Mouse (Mus musculus) urinary bladder, postnatal 10 days (tissue): ENCODE data around the gene Fam241a.

Experiments used
- DNase-seq: peaks from one replicate; pipeline ENCODE4 v3.0.0; 2022; ENCODE audit warnings: low spot score

The Fam241a gene

DNA sequence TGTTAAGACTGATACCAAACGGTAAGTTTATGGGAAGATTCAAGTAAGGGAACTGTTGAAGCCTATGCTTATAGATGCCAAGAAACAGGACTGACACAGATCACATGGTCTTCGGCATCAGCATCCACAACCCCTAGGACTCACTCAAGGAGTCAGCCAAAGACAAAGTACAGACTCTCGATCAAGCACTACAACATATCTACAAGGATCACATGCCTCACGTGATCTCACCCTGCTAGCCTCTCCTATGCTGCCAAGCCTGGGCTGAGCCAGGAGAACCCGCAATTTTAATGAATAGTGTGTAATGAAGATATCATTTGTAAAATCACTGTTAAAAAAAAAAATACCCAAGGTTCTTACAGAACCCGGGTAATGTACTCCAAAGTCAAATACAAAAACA, 60.5 kb downstream of the Fam241a start:
- no peak for DNase-seq

DNA sequence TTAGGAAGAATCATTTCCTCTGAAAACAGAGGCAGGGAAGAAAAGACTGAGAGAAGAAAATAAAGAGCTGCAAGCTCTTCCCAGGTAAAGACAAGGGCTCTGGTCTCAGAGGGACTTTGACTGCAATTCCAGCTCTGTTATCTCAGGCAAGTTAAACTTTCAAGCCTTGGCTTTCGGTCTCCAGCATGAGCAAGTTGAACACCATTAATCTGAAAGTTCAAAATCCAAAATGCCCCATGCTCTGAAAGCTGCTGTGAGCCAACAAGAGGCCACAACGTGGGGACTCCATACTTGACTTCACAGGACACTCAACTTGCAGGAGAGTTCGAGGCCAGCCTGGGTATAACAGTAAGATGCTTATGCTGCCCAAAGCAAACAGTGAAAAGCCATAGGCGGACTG, 62.1 kb downstream of the Fam241a start:
- no peak for DNase-seq

DNA sequence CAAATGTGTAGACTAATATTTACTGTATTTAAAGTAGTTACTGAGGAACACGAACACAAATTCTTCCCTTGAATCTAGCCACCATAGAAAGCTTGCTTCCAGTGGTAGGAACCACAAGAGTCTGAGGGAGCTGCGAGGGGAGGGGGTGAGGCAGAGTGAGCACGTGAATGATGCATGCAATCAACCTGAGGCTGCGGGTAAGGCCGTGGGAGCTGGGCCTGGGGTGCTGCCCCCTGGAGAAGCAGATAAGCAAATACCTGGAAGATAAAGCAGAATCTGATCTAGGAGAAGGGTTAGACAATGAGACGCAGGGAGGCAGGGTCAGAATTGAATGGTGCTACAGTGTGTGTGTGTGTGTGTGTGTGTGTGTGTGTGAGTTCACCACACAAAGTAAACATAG, 65.0 kb downstream of the Fam241a start:
- DNase-seq, result no peak

DNA sequence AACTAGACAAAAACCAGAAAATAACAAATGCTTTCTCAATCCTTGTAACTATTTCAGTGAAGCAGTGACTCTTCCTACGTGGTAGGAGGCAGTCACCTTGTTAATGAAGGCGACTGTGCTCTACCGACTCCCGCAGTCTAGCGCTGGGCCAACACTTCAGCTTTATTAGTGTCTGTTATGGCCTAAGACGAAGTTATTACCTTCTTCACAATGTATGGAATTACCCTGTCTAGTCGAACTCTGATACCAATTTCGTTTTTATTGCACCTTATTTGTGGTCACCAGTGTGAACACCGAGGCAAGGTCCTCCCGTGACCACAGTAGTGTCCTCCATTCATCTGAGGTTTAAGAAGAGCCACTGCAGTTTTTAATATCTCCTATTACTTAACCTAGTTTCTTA, 65.9 kb downstream of the Fam241a start:
- DNase-seq, result no peak

DNA sequence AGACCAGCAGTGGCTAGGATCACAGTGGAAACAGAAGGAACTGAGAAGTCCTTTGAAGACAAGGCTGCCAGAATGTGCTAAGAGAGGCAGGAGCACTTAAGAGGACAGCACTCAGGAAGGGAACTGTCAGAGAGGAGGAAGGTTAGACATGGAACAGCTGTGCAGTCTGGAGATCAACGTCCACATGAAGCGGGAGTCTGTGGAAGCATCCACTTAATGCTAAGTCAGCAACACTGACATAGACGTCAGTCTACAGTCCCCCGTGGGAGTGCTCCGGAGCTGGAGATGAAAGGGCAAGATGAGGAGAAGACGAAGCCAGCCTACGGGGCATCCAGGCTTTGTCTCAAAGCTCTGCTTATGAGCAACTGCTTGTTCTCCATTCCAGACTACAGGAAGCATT, 69.0 kb downstream of the Fam241a start:
- no peak for DNase-seq

DNA sequence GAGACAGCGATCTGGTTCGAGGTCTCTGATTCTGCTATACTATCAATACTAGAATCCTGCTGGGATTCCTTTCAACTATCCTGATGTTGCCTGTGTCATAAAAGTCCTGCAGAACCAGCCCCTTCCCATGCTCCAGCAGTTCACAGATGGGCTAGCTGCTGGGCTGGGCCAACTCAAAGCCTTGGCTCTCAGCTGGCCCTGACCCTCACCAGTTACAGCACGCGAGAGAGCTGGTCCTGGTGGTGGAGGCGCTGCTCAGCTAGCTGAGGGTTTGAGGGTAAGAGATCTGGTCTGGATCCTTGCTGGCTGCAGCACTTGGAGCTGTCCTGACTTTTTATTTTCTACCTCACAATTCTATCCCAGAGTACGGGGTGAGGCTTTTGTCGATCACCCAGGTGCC, 69.6 kb downstream of the Fam241a start:
- DNase-seq, result no peak

DNA sequence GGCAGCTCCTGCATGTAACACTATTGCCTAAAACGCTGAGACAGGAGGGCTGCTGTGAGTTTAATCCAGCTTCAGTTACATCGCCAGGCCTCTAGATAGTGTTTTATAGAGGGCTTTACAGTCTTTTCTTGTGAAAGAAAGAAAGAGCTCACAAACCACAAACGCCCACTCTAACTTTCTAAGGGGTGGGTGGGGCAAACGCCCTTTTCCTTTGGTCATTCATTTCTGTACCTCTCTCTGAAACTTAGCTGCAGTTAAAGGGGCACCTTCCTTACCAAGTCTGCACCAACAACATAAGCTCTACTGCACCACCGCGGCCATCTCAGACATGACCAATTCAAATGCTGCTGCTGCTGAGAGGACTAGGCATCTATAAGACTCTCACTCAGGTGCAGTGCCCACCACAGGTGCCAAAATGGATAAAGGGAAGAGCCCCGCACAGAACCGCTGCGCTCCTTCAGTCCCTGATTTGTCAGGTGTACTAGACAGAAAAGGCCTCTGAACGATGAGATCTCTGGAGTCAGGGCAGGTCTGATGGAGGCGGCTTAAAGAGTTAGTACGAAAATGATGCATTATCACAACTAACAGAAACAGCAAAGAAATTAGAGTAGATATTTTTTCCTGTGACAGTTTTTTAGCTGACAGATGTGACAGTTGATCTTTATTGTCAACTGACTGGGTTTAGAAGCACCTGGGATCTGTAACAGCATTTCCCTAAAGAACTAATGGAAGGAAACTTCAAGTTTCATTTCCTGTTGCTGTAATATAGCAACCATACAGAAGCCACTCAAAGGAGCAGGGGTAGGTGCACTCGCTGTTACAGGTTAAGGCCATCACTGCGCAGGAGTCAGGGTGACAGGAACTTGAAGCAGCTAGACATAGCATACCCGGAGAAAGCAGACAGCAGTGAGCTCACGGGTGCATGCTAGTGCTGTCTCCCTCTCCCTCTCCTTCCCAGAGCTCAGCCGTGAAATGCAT, 71.9 kb downstream of the Fam241a start:
- no peak for DNase-seq

DNA sequence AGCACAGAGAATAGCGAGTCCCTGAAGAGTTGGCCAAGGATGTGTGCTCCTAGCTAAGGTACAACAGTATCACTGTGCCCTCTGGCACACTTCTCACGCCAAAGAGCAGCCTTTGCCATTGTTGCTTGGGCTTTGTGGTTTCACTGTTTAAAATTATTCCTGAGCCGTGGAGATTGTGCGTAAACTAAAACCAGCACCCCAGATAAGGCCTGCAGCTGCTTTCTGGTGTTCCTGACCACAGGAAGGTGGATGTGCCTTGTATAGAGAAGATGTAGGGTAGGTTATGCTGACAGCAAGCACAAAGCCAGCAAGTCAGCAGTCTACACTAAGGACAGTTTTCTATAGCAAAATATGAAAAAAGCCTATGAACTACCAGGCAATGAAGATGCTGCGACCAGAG, 74.9 kb downstream of the Fam241a start:
- no peak for DNase-seq

DNA sequence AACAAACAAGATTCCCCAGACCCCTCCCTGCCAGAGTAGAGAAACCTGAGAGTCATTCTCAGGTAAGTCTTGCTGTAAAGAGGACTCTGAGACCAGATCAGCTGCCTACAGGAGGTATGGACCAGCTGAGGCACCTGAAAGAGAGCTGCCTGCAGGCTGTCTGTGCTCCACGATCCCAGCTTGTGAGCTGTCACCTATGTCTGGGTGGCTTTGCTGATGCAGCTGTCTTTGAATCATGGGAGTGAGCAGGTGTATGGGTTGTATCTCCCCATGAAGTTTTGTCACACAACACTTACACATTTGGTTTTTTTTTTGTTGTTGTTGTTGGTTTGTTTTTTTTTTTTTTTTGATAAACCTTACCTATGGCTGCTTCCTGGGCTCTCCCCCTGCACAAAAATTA, 75.7 kb downstream of the Fam241a start:
- no peak for DNase-seq
